Mouse (Mus musculus): ENCODE data around the gene Kat6b. TPM values are rescaled to one million over a fixed set of nuclear protein-coding genes. Genes with fewer than 3 reads are reported as not detected.

Kat6b gene
- polyA plus RNA-seq, 1 experiment = 3.8 TPM

DNA sequence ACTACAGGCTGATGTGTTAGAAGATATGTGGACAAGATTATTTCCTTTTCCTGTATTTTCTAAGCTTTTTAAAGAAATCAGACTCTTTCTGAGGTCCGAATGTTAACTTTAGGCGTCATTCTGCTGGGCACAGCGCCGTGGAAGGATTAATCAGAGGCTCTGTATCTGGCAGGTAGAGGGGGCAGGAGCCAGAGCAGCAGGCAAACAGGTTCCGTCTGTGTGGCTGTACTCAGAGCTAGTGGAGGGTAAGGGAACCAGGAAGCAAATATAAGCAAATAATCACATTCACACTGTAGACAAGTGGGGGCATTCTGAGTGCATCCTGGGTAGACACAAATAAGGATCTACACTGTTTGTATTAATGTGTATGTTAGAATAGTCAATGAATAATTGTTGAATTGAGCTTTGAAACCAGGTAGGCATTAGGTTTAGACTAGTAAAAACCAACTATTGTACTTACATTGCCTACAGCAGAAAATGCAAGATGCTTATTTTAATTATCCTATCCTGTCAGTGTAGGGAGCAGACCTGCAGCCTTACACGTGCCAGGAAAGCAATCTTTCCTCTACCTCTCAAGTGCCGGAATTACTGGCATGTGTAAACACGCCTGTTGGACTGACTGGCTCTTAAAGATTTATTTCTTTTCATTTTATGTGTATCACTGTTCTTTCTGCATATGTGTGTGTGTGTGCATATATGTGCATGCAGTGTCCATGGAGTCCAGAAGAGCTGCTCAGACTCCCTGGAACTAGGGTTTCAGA lies 104.4 kb downstream of the Kat6b start:
- DNase-seq (ENCODE audit: low read depth, low spot score) = no peak
- 23% methylated on average over 8 of the region's 8 CpGs for WGBS

GRCm38 (mm10) chr14:21586481-21587118 lies 105.4 kb downstream of the Kat6b start:
- no peak for DNase-seq (ENCODE audit: low read depth, low spot score)
- 36% methylated on average over 4 of the region's 4 CpGs for WGBS

DNA sequence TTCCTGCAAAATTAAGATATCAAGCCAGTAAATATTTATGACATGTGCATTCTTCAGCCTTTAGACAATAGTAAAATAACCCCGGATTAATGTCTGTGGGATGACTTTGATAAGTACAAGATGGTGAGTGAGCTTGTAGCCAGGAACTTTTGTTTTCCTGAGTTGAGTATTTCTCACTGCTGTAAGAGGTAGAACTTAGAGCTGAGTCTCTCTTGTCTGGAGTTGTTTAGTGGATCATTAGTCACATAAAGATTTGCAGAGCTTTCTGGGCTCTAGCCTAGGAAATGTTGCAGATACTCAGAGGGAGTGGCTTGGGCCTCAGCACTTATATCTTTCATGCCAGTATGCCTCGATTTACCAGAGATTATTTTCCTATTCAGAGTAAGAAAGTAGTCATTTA lies 106.7 kb downstream of the Kat6b start:
- DNase-seq (ENCODE audit: low read depth, low spot score) = no peak
- 38% methylated on average over 2 of the region's 2 CpGs for WGBS

GRCm38 (mm10) chr14:21589620-21590019 lies 108.4 kb downstream of the Kat6b start:
- no peak for DNase-seq (ENCODE audit: low read depth, low spot score)
- 89% methylated on average over 7 of the region's 7 CpGs for WGBS

- WGBS = 86% methylated on average over 4 of the region's 4 CpGs
- DNase-seq (ENCODE audit: low read depth, low spot score) = no peak
Measured at GRCm38 (mm10) chr14:21590205-21590604, 109.0 kb downstream of the Kat6b start.

- DNase-seq (ENCODE audit: low read depth, low spot score) = no peak
- 98% methylated on average over 1 of the region's 1 CpGs for WGBS
Measured at GRCm38 (mm10) chr14:21592152-21592551, 110.9 kb downstream of the Kat6b start.

DNA sequence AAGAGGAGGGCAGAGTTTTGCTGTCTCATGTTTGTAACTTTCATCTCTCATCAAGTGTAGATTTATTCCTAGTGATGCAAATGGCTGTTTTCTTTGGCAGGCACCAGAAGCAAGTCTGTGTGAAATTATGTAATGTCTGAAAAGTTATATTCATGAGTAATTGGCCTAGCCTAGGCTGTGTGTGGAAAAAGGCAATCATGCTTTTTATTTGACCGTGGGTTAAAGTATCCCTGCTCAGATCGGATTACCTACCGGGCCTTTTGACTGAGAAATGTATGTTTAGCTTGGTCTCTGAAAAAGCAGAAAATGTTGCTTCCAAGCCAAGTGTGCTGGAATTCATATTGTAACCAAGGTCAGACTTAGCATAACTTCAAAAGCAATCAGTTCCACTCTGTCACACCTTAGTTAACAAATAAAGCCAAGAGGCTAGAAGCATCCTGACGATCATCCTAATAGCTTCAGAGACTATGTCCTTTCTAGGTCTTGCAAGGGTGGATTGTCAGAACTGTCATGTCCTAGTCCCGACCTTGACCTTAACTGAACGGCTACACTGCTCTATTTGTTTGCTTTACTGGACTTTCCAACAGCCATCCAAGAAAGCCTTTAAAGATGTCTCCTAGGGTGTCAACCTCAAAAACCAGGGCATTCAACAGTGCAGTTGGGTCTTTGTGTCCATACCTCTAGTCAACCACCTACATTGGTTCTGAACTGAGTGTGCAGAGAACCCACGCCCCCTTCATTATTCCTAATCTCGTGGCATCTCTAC lies 111.9 kb downstream of the Kat6b start:
- 77% methylated on average over 8 of the region's 8 CpGs for WGBS
- DNase-seq (ENCODE audit: low read depth, low spot score) = no peak

DNA sequence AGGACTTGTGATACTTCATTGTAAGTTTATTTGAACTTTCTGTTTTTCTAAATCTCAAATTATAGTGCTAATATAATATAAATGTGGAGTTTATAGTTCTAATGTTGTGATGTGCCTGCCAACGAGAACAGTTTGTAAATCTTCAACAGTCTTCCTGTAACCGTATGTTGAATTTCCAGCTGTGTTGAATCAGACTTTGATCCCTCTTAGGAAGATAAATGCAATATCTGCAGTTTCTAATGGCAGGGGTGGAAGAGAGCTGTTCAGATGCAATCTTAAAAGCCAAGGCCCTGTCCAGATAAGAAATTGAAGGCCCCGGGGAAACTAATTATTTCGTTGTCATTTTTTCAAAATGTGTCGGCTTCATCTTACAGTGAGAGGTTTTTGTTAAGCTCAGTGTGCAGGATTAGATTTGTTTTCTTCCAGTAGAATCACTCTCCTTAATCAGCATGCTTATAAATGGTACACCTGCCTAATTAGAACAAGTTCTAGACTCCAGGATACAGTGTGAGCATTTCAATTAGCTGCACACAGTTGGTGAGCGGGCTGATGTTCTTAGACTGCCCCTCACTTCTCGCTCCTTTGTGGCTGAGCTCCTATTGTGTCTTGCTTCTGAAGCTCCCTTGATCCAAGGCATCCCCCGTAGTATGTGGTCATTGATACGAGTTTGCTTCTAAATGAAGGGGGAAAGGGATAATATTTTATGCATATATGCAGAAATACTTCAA lies 118.4 kb downstream of the Kat6b start:
- 60% methylated on average over 9 of the region's 9 CpGs for WGBS
- DNase-seq (ENCODE audit: low read depth, low spot score) = no peak

GRCm38 (mm10) chr14:21600174-21600566 lies 118.9 kb downstream of the Kat6b start:
- no peak for DNase-seq (ENCODE audit: low read depth, low spot score)
- 93% methylated on average over 5 of the region's 5 CpGs for WGBS

DNA sequence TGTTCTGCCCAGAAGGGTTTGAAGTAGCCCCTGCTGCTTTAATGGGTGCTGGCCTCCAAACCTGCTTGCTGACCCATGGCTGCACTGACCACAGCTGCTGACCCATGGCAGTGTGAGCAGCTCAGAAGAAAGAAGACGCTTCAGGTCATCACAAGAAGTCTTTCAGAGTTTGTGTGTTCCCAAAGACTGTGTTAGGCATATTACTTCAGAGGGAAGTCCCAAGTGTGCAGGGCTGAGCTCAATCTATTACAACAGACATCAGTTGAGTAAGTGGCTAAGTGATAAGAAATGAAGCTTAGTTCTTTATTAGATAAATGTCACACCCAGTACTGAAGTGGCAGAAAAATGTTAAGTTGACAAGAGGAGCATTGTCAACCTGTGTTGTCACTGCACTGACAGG lies 119.4 kb downstream of the Kat6b start:
- WGBS = 93% methylated on average over 1 of the region's 1 CpGs
- no peak for DNase-seq (ENCODE audit: low read depth, low spot score)

- 49% methylated on average over 12 of the region's 12 CpGs for WGBS
- peak; percentile 22 for DNase-seq (ENCODE audit: low read depth, low spot score)
Measured at GRCm38 (mm10) chr14:21602166-21602565, 120.9 kb downstream of the Kat6b start.

GRCm38 (mm10) chr14:21602937-21603336 lies 121.7 kb downstream of the Kat6b start:
- no peak for DNase-seq (ENCODE audit: low read depth, low spot score)
- 34% methylated on average over 4 of the region's 4 CpGs for WGBS

DNA sequence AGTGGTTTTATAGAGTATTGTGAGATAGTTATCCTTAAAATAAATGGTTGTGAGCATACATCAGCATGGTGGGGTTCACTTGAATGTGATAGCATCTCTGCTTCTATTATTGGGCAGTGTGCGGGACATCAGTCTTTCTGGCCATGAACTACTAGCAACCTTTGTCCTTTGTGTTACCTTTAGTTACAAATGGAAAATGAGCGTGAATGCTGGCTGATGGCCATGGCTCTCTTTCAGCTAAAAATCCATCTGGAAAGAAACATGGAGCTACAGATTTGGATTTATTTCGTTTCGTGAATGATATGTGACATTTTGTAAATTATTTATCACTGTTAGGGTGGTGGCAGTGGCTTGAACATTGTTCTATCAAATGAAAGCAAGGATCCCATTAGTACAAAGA lies 126.5 kb downstream of the Kat6b start:
- 74% methylated on average over 4 of the region's 4 CpGs for WGBS
- DNase-seq (ENCODE audit: low read depth, low spot score) = no peak

DNA sequence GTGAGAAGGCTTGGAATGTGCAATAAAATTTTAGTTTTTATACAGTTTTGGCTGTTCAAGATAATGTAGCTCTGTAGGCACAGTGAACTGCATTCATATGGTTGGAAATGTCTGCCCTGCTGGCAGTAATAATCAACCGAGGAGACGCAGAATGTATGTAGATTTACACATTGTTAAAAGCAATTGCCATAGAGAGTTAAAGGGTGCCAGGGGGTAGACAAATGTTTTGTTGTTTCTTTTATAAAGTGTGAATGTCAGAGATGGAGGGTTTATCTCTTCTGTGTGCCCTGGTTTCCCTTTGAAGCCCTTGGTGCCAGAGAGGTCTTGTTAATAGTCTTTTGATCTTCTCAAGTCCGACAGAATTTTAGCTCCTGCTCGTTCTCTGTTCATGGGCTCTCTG lies 127.7 kb downstream of the Kat6b start:
- no peak for DNase-seq (ENCODE audit: low read depth, low spot score)
- 69% methylated on average over 4 of the region's 4 CpGs for WGBS

GRCm38 (mm10) chr14:21610224-21610623 lies 129.0 kb downstream of the Kat6b start:
- peak; percentile 35 for DNase-seq (ENCODE audit: low read depth, low spot score)
- WGBS = 19% methylated on average over 3 of the region's 3 CpGs

DNA sequence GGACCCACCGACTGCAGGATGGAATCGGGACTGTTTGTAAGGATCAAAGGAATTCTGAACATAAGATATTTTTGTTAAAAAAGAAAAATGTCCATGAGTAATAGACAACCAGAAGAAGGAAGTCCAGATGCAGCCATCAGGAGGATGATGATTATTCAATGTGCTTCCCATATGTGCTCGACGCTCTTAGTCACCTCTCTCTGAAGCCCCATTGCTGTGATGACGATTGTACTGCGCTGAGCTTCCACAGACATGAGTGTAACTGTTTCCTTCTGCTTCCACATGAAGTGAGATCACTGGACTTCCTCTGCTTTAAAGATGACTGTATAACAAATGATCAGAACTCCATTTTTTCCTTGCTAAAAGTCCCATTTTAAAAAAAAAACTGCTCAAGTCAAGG lies 131.8 kb downstream of the Kat6b start:
- no peak for DNase-seq (ENCODE audit: low read depth, low spot score)
- 89% methylated on average over 6 of the region's 6 CpGs for WGBS

DNA sequence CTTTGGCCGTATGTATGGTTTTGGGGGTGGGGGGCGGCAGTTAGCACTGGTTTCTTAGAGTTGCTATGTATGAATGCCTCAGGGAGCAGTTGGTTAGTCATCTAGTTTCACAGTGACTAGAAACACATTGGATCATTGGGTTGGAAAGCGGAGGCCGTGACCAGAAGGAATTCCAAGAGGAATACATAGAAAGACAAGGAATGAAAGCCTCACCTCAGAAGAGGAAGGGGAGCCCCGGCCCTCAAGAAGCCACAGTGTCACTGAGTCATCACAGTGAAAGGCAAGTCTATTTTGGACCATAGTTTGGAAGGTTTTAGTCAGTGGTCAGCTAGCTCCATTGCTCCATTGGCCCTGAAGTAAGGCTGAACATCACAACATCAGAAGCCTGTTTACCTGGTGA lies 132.9 kb downstream of the Kat6b start:
- no peak for DNase-seq (ENCODE audit: low read depth, low spot score)

GRCm38 (mm10) chr14:21615853-21616252 lies 134.6 kb downstream of the Kat6b start:
- WGBS = 77% methylated on average over 2 of the region's 2 CpGs

More for the DNA sequence above, 132.9 kb downstream of the Kat6b start:
- 99% methylated on average over 5 of the region's 5 CpGs for WGBS

DNA sequence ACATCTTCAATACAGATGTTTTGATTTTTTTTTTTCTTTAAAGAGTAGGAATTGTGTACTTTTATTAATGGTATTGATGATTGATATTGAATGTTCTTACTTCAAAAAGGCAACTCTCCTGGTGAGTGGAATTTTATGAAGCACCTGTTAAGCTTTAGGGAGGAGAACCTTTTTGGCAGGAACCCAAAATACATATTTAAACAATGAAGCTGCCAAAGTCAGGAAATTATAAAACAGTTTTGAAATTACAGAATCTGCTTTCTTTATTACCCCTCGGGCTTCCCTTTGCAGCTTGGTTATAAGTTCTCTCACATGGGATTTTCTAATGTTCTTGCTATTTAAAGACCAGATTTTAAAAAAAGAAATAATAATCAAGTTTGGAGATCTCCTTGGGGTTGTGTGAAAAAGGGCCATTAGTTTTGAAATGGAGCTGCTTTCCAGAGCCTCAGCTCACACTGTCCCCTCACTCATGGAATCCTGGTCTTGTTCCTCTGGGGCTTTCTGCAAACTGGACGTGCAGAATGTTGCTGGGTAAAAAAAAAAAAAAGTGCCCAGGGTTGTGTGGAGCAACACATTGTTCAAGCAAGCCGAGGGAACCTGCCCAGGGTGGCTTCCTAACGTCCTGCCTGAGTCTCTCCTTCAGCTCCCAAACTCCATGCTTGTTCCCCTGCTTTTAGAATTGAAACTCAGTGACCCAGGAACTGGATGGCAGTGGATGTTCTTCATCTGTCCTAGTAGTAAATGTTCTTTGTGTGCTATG lies 136.2 kb downstream of the Kat6b start:
- WGBS = 18% methylated on average over 4 of the region's 4 CpGs
- peak; percentile 47 for DNase-seq (ENCODE audit: low read depth, low spot score)

More at GRCm38 (mm10) chr14:21615853-21616252, 134.6 kb downstream of the Kat6b start:
- no peak for DNase-seq (ENCODE audit: low read depth, low spot score)

All from large intestine, adult 2 months (tissue).